Mouse (Mus musculus) forebrain, embryonic 16.5 days (tissue): ENCODE data around the gene Plod3. TPM values are rescaled to one million over a fixed set of nuclear protein-coding genes. Genes with fewer than 3 reads are reported as not detected.
"Not testable (repeated sequence)": the region's sequence is repeated elsewhere in the genome, so short reads cannot be mapped to it uniquely, and the experiment has no call there.

ENCODE experiments used
- ATAC-seq: fragments of 200-750 bp; cut with Nextera tagmentation; 2 replicates; pipeline ENCODE4 v1.8.0; 2017; ENCODE audit warnings: mild to moderate bottlenecking, moderate library complexity
- H3K27ac ChIP-seq: fragments of 300-500 bp; sonication (generic); 2 replicates; pipeline ENCODE4 v1.5.1; 2014; ENCODE audit warnings: low read length, control low read depth
- H3K27me3 ChIP-seq: fragments of 300-500 bp; sonication (generic); replicated peaks from 2 replicates; pipeline ENCODE4 v1.6.1; 2014; ENCODE audit warnings: low read length; ENCODE audit not compliant: control insufficient read depth, insufficient read depth
- H3K36me3 ChIP-seq: fragments of 300-500 bp; sonication (generic); 2 replicates; pipeline ENCODE4 v1.6.1; 2014; ENCODE audit not compliant: control insufficient read depth, insufficient read depth
- H3K4me1 ChIP-seq: fragments of 300-500 bp; sonication (generic); replicated peaks from 2 replicates; pipeline ENCODE4 v1.6.1; 2014; ENCODE audit warnings: low read length; ENCODE audit not compliant: control insufficient read depth, insufficient read depth
- H3K4me2 ChIP-seq: fragments of 300-500 bp; sonication (generic); 2 replicates; pipeline ENCODE4 v1.6.1; 2014; ENCODE audit warnings: mild to moderate bottlenecking, low read length, control low read depth
- H3K4me3 ChIP-seq: fragments of 300-500 bp; sonication (generic); replicated peaks from 2 replicates; pipeline ENCODE4 v1.5.1; 2014; ENCODE audit warnings: mild to moderate bottlenecking, low read length, control low read depth
- H3K9ac ChIP-seq: fragments of 300-500 bp; sonication (generic); replicated peaks from 2 replicates; pipeline ENCODE4 v1.6.1; 2014; ENCODE audit warnings: low read depth, low read length, control low read depth
- H3K9me3 ChIP-seq: fragments of 300-500 bp; sonication (generic); 2 replicates; pipeline ENCODE4 v1.6.1; 2016; ENCODE audit warnings: low read length; ENCODE audit not compliant: control insufficient read depth
- WGBS: fragments of 180-500 bp; shearing (Covaris S2); extraction: QIAGEN DNeasy Blood & Tissue Kit; methylation state at CpG from one replicate; pipeline ENCODE4 v1.1.7; 2014; 5-methylcytosine and 5-hydroxymethylcytosine counted together
- polyA plus RNA-seq: library from polyadenylated mRNA; unstranded; fragments of >200 nt; fragmentation: Nextera tagmentation; extraction: Ambion mirVana; gene quantifications from 2 replicates; pipeline ENCODE4 v1.2.1, GENCODE M21; 2015

Gene Plod3
- 31.6 and 36.5 TPM in 2 replicates for polyA plus RNA-seq

DNA sequence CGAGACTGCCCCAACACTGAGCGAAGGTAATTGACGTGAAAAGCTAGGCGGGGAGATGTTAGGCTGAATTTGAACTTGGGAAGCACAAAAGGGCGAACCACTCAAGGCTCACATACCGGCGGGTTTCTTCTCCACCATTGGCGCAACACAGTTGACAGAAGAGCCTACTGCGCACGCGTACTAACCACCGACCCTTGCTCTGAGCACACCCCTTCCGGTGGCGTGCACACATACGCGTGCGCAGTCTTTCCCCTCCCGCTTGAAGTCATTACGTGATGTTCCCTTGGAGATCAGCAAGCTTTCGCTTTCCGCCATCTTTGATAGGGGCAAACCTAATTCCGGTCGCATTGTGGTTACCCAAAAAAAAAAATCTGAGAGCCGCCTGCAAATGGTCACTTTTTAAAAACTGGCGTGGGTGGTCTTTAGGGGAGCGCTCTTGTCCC lies at the start of gene Plod3:
Gene Plod3, plus strand, starts transcription at position 325 of the 443 bp plus-strand sequence.
- peak within 1 kb of the TSS; percentile 99 for H3K9ac ChIP-seq
- H3K9me3 ChIP-seq = no peaks in the 10 kb centered on the region
- ATAC-seq = peak; percentile 94
- H3K27me3 ChIP-seq = no peaks in the 10 kb centered on the region
- 0% methylated on average over 26 of the region's 26 CpGs for WGBS
- H3K4me3 ChIP-seq = peak within 1 kb of the TSS; percentile 91
- peak within 1 kb of the TSS; percentile 80 for H3K4me2 ChIP-seq
- peaks cover 14% of the 10 kb centered on the region for H3K4me1 ChIP-seq
- peaks cover 20% of the 10 kb centered on the region for H3K36me3 ChIP-seq
- peak within 1 kb of the TSS; percentile 94 for H3K27ac ChIP-seq

DNA sequence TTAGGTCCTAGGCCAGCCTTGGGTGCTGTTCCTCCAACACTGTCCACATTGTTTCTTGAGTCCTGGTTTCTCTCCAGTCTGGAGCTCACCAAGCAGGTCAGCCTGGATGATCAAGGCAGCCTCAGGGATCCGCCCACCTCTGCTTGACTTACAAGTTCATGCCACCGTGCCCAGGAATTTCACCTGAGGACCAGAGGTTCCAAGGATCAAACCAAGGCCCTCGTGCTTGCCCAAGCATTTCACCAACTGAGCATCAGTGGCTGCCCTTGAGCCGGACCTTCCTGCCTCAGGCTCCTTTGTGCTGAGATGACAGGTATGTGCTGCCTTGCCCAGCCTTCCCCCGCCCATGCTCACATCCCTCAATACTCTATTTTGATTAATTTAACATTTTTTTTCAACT lies 49.2 kb upstream of the Plod3 start:
- no peak for ATAC-seq
- H3K9me3 ChIP-seq = no peaks in the 10 kb centered on the region
- no peak overlapping the region for H3K4me2 ChIP-seq
- H3K27me3 ChIP-seq = no peaks in the 10 kb centered on the region
- H3K27ac ChIP-seq = no peak overlapping the region
- H3K36me3 ChIP-seq = no peaks in the 10 kb centered on the region
- H3K9ac ChIP-seq = no peak overlapping the region
- WGBS = 87% methylated on average over 5 of the region's 5 CpGs
- no peak overlapping the region for H3K4me3 ChIP-seq
- H3K4me1 ChIP-seq = no peaks in the 10 kb centered on the region

DNA sequence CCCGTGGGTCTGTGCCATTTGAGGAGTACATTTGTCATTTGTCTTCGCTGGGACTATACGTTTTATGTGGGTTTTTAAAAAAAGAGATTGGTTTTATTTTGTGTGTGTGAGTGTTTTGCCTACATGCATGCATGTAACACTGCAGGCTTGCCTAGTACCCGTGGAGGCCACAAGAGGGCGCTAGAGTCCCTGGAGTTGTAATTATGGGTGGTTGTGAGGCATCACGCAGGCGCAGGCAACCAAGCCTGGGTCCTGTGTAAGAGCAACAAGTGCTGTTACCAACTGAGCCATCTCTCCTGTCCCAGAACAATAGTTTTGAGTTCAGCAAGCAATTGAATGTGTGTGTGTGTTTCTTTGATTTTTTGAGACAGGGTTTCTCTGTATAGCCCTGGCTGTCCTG lies 47.5 kb upstream of the Plod3 start:
- Histone ChIP-seq H3K27ac (no peak overlapping the region), H3K4me2 (no peak overlapping the region), H3K9ac (no peak overlapping the region), H3K27me3 (no peaks in the 10 kb centered on the region), H3K9me3 (no peaks in the 10 kb centered on the region), H3K36me3 (no peaks in the 10 kb centered on the region), H3K4me3 (no peak overlapping the region), H3K4me1 (no peaks in the 10 kb centered on the region)
- no peak for ATAC-seq
- 71% methylated on average over 7 of the region's 7 CpGs for WGBS

GRCm38 (mm10) chr5:136940029-136940428 lies 46.8 kb upstream of the Plod3 start:
- H3K9ac ChIP-seq, H3K4me3 ChIP-seq, H3K27me3 ChIP-seq, H3K36me3 ChIP-seq, H3K4me2 ChIP-seq, H3K4me1 ChIP-seq, H3K27ac ChIP-seq, H3K9me3 ChIP-seq, ATAC-seq: not testable (repeated sequence)
- 85% methylated on average over 6 of the region's 6 CpGs for WGBS

GRCm38 (mm10) chr5:136940845-136941560 lies 45.8 kb upstream of the Plod3 start:
- 93% methylated on average over 12 of the region's 12 CpGs for WGBS
- Histone ChIP-seq H3K9me3 (no peaks in the 10 kb centered on the region), H3K4me1 (no peaks in the 10 kb centered on the region), H3K36me3 (no peaks in the 10 kb centered on the region), H3K9ac (no peak overlapping the region), H3K27ac (no peak overlapping the region), H3K27me3 (no peaks in the 10 kb centered on the region), H3K4me3 (no peak overlapping the region), H3K4me2 (no peak overlapping the region)
- no peak for ATAC-seq

- Histone ChIP-seq H3K9ac (no peak overlapping the region), H3K9me3 (no peaks in the 10 kb centered on the region), H3K27me3 (no peaks in the 10 kb centered on the region), H3K4me2 (no peak overlapping the region), H3K27ac (no peak overlapping the region), H3K36me3 (no peaks in the 10 kb centered on the region), H3K4me3 (no peak overlapping the region), H3K4me1 (no peaks in the 10 kb centered on the region)
- ATAC-seq = no peak
- 89% methylated on average over 3 of the region's 3 CpGs for WGBS
Observed at GRCm38 (mm10) chr5:136942781-136943180, 44.0 kb upstream of the Plod3 start.

- ATAC-seq = no peak
- Histone ChIP-seq H3K27ac (no peak overlapping the region), H3K4me1 (no peaks in the 10 kb centered on the region), H3K9ac (no peak overlapping the region), H3K9me3 (no peaks in the 10 kb centered on the region), H3K36me3 (no peaks in the 10 kb centered on the region), H3K27me3 (no peaks in the 10 kb centered on the region), H3K4me2 (no peak overlapping the region), H3K4me3 (no peak overlapping the region)
- 85% methylated on average over 2 of the region's 2 CpGs for WGBS
Observed at GRCm38 (mm10) chr5:136943382-136943781, 43.4 kb upstream of the Plod3 start.

DNA sequence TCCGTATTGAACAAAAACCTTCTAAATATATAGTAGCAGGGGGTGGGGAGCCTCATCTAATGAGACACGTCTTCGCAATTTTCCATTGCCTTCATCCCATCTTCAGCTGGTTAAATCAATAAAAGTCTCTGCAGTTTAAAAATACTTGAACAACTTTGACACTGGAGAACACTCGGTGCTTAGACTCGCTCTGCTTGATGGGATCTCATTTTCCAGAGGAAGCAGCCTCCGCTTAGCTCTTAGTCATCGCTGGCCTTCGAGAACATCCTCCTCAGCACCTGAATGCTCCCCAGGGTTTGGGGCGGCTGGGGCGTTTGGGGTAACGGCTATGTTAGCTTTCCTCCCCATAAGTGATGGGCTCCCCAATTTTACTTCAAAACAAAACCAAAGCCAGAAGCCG lies 41.7 kb upstream of the Plod3 start:
- H3K4me1 ChIP-seq = no peaks in the 10 kb centered on the region
- H3K4me2 ChIP-seq = no peak overlapping the region
- no peaks in the 10 kb centered on the region for H3K27me3 ChIP-seq
- H3K9ac ChIP-seq = no peak overlapping the region
- no peak overlapping the region for H3K27ac ChIP-seq
- no peaks in the 10 kb centered on the region for H3K36me3 ChIP-seq
- no peaks in the 10 kb centered on the region for H3K9me3 ChIP-seq
- ATAC-seq = no peak
- 87% methylated on average over 12 of the region's 12 CpGs for WGBS
- no peak overlapping the region for H3K4me3 ChIP-seq

GRCm38 (mm10) chr5:136947874-136948273 lies 38.9 kb upstream of the Plod3 start:
- no peak overlapping the region for H3K9ac ChIP-seq

More at GRCm38 (mm10) chr5:136947874-136948273, 38.9 kb upstream of the Plod3 start:
- Histone ChIP-seq H3K4me1 (no peaks in the 10 kb centered on the region), H3K4me3 (no peak overlapping the region), H3K27me3 (no peaks in the 10 kb centered on the region), H3K27ac (no peak overlapping the region), H3K36me3 (no peaks in the 10 kb centered on the region), H3K4me2 (no peak overlapping the region), H3K9me3 (no peaks in the 10 kb centered on the region)
- ATAC-seq = no peak
